Mouse (Mus musculus) monocyte, adult 59 days (primary cell): Measurements from ENCODE around the gene Olfr1045. TPM values are rescaled to one million over a fixed set of nuclear protein-coding genes. Genes with fewer than 3 reads are reported as not detected.

Source experiments
- total RNA-seq, 2 experiments: library from RNA; stranded (reverse); gene quantifications; one replicate each; pipeline ENCODE4 v1.2.4; 2023

Gene Olfr1045
- not detected for total RNA-seq

GRCm38 (mm10) chr2:86202909-86203308 lies at the start of gene Olfr1045:
Gene Olfr1045 (minus strand): TSS chr2:86203009.

DNA sequence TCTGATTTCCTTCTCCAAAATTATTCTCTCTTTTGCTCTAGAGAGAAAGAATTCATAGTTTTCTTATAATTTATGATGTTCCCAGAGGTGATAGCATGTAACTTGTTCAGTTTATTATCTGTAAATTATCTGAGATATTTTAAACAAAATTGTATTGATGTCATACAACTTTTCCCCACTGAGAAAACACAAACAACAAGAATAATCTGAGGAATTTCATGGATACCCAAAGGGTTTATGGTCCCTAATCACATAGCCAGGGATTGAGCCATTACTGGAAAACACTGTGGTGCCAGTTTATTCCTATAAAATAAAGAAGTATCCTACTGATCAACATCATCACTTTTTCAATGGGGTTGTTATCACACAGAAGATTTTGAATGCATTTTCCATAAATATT lies 37.4 kb upstream of the Olfr1045 start, which contains the start of gene Olfr1048:
Olfr1048 (minus strand) TSS at position 101 of the 400 bp plus-strand sequence.

DNA sequence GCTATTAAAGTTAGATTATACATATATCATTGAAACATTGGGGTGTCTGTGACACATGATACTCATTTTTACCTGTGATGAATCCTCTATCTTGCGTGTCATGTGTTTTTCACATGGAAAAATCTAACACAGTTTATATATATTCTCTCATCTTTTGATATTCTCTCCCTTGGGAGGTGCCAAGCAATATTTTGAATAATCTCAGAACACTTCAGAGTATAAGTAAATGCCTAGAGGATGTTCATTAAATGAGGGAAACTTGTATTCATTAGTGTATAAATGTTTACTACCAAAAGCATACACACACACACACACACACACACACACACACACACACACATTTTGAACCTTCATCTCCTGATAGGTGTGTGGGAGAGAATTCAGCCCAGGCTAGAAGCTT lies 28.5 kb upstream of the Olfr1045 start, which contains the start of gene Olfr1047:
Olfr1047 (minus strand) TSS at position 101 of the 400 bp plus-strand sequence.

GRCm38 (mm10) chr2:86219214-86219613 lies 16.4 kb upstream of the Olfr1045 start, which contains the start of gene Olfr1046:
Gene Olfr1046 (minus strand): TSS chr2:86219314.

GRCm38 (mm10) chr2:86185583-86185982 lies 17.2 kb downstream of the Olfr1045 start, which contains the start of gene Olfr52:
Gene Olfr52 (minus strand): TSS chr2:86185683.

GRCm38 (mm10) chr2:86177720-86178119 lies 25.1 kb downstream of the Olfr1045 start, which contains the start of gene Olfr1044:
Gene Olfr1044 (minus strand): TSS chr2:86177820.

GRCm38 (mm10) chr2:86167422-86167821 lies 35.4 kb downstream of the Olfr1045 start, which contains the start of gene Olfr1043:
Gene Olfr1043 (minus strand): TSS chr2:86167522.

DNA sequence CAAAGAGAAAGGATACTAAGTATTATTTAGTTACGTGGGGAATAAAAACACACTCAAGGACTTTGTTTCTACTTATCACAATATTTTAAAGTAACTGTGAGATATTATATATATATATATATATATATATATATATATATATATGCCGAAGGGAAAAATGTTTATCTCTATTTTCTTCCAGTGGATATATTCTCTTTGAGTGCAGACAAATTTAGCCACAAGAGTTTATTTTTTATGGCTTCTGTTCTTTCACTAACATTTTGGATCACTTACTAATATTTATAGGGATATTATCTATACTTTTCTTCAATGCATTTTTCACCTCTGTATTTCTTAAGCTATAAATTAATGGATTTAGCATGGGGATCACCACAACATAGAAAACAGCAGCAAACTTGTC lies 41.1 kb downstream of the Olfr1045 start, which contains the start of gene Olfr1042:
Olfr1042 (minus strand) TSS at position 101 of the 400 bp plus-strand sequence.

DNA sequence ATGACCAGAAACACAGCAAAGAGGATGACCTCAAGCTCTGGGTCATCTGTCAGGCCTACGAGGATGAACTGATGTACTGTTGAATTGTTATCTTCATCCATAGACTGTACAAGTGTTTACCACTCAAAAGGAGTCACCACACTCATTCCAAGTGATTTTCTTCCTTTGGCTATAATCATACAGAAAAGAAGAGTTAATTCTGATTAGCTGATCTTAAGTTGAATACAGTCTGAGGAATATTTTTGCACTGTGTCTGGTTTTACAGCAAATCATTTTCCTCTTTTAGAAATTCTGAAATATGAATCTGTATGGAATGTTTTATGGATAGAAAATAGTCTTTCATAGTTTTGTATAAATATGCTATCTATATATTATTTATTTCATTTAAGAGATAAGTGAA lies 56.2 kb downstream of the Olfr1045 start, which contains the start of gene Olfr1040:
Olfr1040 (minus strand) TSS at position 101 of the 400 bp plus-strand sequence.

Other genes starting within 250 kb of the Olfr1045 start
- not detected for gene Olfr1029, start 229.1 kb downstream of the Olfr1045 start, total RNA-seq
- gene Olfr1030, start 223.7 kb downstream of the Olfr1045 start, total RNA-seq = not detected
- gene Olfr1031, start 212.7 kb downstream of the Olfr1045 start, total RNA-seq = not detected
- not detected for gene Olfr1032, start 197.5 kb downstream of the Olfr1045 start, total RNA-seq
- gene Olfr1033, start 182.4 kb downstream of the Olfr1045 start, total RNA-seq = not detected
- not detected for gene Olfr1034, start 157.1 kb downstream of the Olfr1045 start, total RNA-seq
- not detected for gene Olfr1036, start 129.0 kb downstream of the Olfr1045 start, total RNA-seq
- gene Olfr1037, start 115.6 kb downstream of the Olfr1045 start, total RNA-seq = not detected
- not detected for gene Olfr1039, start 67.1 kb downstream of the Olfr1045 start, total RNA-seq
- not detected for gene Olfr1040, start 56.3 kb downstream of the Olfr1045 start, total RNA-seq
- gene Olfr1042, start 41.2 kb downstream of the Olfr1045 start, total RNA-seq = not detected
- gene Olfr1043, start 35.5 kb downstream of the Olfr1045 start, total RNA-seq = not detected
- not detected for gene Olfr1044, start 25.2 kb downstream of the Olfr1045 start, total RNA-seq
- not detected for gene Olfr52, start 17.3 kb downstream of the Olfr1045 start, total RNA-seq
- gene Olfr1046, start 16.3 kb upstream of the Olfr1045 start, total RNA-seq = not detected
- not detected for gene Olfr1047, start 28.4 kb upstream of the Olfr1045 start, total RNA-seq
- gene Olfr1048, start 37.3 kb upstream of the Olfr1045 start, total RNA-seq = not detected
- gene Olfr1049, start 55.3 kb upstream of the Olfr1045 start, total RNA-seq = not detected
- not detected for gene Olfr1051, start 76.1 kb upstream of the Olfr1045 start, total RNA-seq
- not detected for gene Olfr1052, start 89.4 kb upstream of the Olfr1045 start, total RNA-seq
- gene Olfr1053, start 112.3 kb upstream of the Olfr1045 start, total RNA-seq = not detected
- not detected for gene Olfr1054, start 132.4 kb upstream of the Olfr1045 start, total RNA-seq
- gene Olfr1055, start 147.3 kb upstream of the Olfr1045 start, total RNA-seq = not detected
- not detected for gene Olfr1056, start 159.5 kb upstream of the Olfr1045 start, total RNA-seq
- not detected for gene Olfr1057, start 175.4 kb upstream of the Olfr1045 start, total RNA-seq
- not detected for gene Olfr1058, start 185.6 kb upstream of the Olfr1045 start, total RNA-seq
- gene Olfr1061, start 211.0 kb upstream of the Olfr1045 start, total RNA-seq = not detected
- gene Olfr1062, start 223.7 kb upstream of the Olfr1045 start, total RNA-seq = not detected
- not detected for gene Olfr1065, start 247.6 kb upstream of the Olfr1045 start, total RNA-seq